Mouse (Mus musculus): Measurements from ENCODE around the gene Ppa2.

GRCm38 (mm10) chr3:133357977-133358376, 48.1 kb downstream of the Ppa2 start:
- TF ChIP-seq CHD2 (IDR thresholded peaks at IDR 0.05; ENCODE audit: low read depth, low read length) (no peak), MAFK (IDR thresholded peaks at IDR 0.05; ENCODE audit: insufficient read depth, low read depth, low read length) (no peak), ZNF384 (IDR thresholded peaks at IDR 0.05; ENCODE audit: low read depth, low read length) (no peak), HCFC1 (IDR thresholded peaks at IDR 0.05; ENCODE audit: borderline replicate concordance, insufficient read depth, low read length) (no peak), ZC3H11A (IDR thresholded peaks at IDR 0.05; ENCODE audit: borderline replicate concordance, low read depth, low read length) (no peak)

All from ES-E14 (cell line).